Mouse (Mus musculus) cerebellum, adult (tissue): ENCODE results near the gene Herpud1.

Source experiments
- ATAC-seq: cut with Nextera tagmentation; 2 replicates; pipeline ENCODE4 v1.9.2; 2017; ENCODE audit warnings: mild to moderate bottlenecking, moderate library complexity, mixed read lengths; ENCODE audit not compliant: insufficient number of reproducible peaks, low FRiP score, low TSS enrichment

The Herpud1 gene

DNA sequence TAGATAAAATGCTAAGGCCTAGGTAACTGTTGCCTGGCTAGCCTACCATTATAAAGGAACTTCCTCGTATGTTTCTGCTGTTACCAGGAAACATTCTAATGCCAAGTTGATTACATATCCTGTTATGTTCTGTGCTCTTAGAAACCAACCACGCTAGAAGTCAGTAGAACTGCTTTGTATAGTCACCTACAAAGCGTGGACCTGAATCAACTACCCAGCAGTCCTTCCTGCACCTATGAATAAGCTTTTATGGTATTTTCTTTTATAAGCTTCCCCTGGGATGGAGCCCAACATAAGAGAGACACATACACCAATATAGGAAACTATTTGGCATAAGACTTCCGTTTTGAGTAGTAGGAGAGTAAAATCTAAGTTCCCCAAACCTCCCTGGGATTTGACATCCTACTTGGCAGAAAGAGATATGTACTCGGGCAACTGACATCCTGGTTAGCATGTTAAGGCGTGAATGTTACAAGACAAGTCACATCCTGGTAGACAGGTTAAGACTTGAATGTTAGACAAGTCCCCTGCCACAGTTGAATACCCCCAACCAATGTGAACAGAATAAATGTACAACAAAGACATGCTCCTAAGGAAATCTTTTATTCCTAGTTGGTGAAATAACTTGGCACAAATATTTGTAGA is 13.2 kb upstream of the Herpud1 start:
- ATAC-seq, result no peak

GRCm38 (mm10) chr8:94375551-94375991 is 10.7 kb upstream of the Herpud1 start:
- no peak for ATAC-seq

DNA sequence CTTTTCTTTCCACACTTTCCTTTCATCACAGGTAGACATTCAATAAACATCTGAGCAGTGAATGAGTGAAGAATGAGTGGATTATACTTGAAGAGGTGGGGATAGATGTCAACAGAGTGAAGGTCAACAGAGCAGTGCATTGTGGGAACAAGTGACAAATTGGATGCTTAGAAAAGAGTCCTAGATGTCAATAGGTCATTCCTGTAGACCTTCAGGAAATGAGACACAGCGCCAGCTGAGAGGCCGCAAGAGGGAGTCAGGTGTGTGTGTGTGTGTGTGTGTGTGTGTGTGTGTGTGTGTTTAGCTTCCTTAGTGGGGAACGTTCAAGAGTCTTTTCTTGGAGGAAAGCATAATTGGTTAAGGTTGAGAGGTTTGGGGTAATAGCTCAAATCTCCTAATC is 10.1 kb upstream of the Herpud1 start:
- ATAC-seq, result no peak

GRCm38 (mm10) chr8:94376580-94376979 is 9.7 kb upstream of the Herpud1 start:
- ATAC-seq, result no peak

GRCm38 (mm10) chr8:94377031-94377430 is 9.2 kb upstream of the Herpud1 start:
- ATAC-seq, result no peak

DNA sequence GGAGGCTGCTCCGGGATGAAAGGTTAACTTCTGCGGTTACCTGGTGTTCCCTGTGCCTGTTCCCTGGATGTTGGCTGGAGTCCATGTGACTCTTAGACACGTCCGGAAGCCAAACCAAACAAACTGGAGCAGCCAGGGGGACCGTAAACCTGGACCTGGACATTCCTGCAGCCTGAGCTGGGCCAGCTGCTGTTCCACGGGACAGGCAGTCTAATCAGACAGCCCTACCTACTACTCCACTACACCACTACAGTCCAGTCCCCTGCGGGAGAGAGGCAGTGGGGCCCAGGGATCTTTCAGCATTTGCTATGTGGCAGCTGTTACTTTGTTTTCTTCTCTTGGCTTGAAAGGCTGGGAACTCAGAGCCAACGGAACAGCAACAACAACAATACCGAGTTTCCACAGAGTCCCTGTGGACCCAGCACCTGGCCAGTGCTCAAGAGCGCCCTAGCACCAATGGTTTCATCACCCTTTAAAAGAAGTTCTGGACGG is 8.5 kb upstream of the Herpud1 start:
- no peak for ATAC-seq

DNA sequence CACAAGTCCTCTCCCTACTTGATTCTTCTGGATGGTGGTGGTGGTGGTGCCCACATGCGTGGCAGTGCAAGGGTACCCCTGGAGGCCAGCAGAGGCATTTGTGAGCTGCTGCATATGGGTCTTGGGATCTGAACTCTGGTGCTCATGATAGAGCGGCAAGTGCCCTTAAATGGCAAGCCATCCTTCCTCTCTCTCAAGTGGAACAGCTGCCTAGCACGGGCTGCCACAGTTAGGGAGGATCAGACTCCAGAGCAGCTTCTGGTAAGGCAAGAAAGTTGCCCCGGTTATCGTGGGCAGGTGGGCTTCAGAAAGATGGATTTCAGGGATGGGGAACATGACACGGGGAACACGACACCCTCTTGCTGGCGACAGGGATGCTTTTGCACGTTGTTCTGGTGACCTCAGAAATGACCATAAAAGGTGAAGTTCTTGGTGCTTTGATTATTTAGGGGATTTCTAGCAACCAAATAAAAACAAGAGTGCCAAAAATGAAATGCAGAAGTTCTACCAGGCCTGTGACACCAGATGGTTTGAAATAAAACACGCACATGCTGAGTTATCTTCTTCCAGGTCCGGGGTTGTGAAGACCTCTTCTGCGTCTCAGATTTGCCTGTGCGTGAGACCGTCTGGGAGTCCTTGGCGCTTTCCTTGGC is 7.3 kb upstream of the Herpud1 start:
- no peak for ATAC-seq

- no peak for ATAC-seq
Measured at GRCm38 (mm10) chr8:94379686-94380085, 6.6 kb upstream of the Herpud1 start.

DNA sequence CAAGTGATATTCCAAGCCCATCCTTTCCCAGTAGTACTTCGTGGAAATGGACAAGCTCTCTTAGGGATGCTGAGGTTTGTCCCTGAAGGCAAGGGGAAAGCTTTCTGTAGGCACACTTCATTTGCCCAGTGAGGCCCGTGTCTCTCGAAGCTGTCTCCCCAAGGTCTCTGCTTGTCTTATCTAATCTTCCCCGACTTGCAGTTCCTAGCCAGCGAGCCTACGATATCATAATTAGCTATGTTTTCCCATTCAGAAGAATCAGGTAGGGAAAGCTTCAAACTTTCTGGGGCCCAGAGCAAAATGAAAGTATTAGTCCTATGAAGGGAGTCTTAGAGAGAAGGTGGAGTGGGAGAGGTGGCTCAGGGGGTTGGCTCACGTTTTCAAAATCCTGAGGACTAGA is 2.1 kb upstream of the Herpud1 start:
- no peak for ATAC-seq

DNA sequence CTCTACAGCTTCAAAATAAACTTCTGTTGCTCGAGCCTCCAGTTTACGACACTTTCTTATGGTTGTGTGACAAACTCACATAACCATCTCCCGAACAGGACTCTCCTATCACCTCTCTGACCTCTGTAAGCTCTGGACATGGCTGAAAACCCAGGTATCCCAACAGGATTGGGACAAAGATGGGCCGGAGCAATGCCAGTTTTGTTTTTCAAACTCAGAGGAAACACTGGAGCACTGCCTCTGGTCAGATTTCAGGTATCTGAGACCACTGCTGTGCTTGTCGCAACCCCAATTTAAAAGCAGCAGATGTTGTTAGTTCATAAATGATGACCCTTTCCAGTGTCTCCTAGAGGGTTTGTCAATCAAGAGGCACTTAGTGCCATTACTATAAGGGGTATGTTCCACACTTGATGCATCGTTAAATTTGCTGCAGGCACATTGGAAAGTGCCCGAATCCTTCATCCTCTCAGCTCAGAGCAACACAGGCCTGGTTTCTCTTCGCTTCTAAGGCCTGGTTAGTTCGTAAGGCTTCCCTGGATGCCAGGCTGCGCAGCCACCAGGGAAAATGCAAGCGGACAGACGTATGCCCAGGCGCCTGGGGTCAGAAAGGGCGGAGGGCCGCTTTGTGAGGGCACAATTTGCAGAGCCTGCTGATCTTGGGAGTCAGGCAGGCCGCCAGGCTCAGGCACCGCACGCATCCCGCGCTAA is 578 bp upstream of the Herpud1 start:
- peak; percentile 50; the same call in 1 of the 2 replicates for ATAC-seq

DNA sequence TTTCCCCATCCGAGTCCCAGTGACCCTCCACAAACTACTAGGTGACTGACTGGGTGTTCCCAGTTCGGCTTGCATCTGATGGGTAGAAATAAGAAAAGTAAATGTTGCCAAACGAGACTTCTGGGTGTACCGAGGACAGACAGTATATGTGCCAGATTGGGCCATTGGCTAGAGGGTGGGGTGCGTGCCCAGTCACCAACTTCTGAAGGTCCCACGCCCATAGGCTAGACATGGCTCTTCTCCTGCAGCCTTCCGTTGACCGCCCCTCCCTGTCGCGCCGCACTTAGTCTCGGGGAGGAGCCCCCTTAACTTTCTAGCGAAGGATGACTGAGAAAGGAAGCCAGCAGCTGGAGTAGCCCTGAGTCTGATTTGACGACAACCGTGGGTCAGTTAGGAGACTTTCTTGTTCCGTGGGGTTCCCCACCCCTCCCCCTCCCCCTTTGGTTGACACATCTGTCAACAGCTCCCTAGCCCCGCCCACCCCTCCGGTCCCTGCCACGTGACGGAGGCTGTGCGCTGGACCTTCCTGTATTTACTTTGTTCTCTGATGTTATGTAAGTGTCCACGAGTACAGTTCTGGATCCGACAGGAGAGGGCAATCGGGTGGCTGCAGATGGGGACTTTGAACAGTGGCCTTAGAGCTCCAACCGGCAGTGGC is 918 bp downstream of the Herpud1 start:
- peak; percentile 24; the same call in 1 of the 2 replicates for ATAC-seq

- ATAC-seq, result no peak
Measured at GRCm38 (mm10) chr8:94387785-94388184, 1.5 kb downstream of the Herpud1 start.

DNA sequence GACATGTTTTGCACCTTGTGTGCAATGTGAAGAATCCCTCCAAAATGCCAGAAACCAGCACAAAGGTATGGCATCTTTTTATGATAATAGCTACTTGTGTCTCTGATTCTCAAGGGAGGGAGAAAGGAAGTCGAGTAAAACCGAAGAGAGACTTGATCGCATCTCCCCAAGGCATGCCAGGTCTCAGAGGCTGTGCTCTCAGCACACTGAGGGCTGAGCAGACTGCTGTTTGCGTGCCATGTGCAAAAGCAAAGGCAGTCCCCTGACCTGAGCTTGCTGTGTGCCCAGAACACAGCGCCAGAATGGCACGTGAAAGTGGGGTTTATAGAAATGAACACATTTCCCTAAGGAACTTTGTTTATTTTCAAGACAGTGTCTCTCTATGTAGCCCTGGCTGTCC is 3.3 kb downstream of the Herpud1 start:
- ATAC-seq, result no peak

- ATAC-seq, result no peak
Measured at GRCm38 (mm10) chr8:94390429-94390828, 4.2 kb downstream of the Herpud1 start.

DNA sequence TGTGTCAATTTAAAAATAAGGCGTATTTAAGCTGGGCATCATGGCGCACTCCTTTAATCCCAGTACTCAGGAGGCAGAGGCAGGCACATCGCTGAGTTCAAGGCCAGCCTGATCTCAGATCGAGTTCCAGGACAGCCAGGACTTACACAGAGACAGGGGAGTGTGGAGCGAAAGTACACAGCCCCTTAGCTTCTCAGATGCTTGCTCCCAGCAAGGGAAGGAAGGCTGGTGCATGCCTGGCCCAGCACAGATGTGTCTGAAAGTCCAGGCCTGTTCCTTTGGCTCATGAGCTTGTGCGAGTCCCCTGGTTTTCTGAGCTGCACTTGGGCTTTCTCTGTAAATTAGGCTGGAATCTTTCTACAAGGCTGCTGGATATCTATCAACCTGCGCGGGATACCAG is 4.7 kb downstream of the Herpud1 start:
- no peak for ATAC-seq

- ATAC-seq, result no peak
Measured at GRCm38 (mm10) chr8:94392147-94392546, 5.9 kb downstream of the Herpud1 start.

- no peak for ATAC-seq
Measured at GRCm38 (mm10) chr8:94392648-94393047, 6.4 kb downstream of the Herpud1 start.

- ATAC-seq, result no peak
Measured at GRCm38 (mm10) chr8:94395851-94396540, 9.8 kb downstream of the Herpud1 start.

GRCm38 (mm10) chr8:94396964-94397657 is 10.9 kb downstream of the Herpud1 start:
- ATAC-seq, result peak; percentile 71

DNA sequence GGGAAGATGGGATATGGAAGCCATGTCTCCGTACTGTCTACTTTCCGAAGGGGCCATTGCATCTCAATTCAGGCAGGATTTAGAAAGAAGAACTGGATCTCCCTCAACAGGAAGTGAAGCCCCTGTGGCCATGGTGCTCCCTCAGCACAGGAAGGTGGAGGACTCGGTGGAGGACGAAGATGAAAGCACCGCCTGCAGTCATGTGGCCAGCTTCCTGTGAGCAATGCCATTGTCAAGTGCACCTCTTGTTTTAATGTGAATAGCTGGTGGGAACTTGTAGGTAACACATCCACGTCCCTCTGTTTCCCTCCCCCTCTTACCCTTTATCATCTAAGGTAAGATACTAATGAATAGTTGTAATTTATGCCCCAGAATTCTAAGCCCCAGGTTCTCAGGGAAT is 12.3 kb downstream of the Herpud1 start:
- no peak for ATAC-seq
